Mouse (Mus musculus) spleen, postnatal 36 days (tissue): ENCODE results near the gene Agxt.

ENCODE experiments used
- DNase-seq, 2 experiments: peaks; one replicate each; pipeline ENCODE4 v3.0.0; 2022; ENCODE audit warnings: low spot score in 2 of 2, mixed read lengths in 1 of 2

The Agxt gene

DNA sequence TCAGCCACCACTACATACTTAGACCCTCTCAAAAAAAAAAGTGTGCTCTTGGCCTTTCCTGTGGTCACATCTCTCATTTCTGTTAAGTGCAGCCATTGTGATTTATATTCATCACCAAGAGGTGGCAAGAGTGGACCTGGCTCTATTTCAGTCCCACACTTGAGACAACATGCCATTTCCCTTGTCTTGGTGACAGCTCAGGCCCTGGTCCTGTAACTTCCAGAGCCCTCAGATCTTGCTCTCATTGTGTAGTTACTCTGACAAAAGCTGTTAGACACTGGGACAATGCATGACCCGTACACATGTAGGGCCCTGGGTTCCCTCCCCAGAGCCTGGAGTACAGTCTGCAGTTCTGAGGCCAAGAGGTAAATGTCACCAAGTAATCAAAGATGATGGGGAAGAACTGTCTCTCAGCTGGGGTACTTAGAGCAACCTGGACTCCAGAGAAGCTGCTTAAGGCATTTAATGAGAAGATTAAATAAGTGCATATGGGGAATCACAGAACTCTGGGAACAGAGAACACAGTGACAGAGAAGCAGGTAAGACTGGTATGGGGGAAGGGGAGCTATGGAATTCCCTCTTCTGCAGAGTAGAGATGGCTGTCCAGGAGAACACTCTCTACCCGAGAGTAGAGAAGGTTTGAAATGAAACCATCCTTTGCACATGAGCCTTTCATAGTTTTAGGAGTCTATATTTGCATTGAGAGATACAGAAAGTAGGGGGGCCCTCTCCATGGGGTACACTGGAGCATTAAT is 16.0 kb downstream of the Agxt start:
- no peak for DNase-seq

DNA sequence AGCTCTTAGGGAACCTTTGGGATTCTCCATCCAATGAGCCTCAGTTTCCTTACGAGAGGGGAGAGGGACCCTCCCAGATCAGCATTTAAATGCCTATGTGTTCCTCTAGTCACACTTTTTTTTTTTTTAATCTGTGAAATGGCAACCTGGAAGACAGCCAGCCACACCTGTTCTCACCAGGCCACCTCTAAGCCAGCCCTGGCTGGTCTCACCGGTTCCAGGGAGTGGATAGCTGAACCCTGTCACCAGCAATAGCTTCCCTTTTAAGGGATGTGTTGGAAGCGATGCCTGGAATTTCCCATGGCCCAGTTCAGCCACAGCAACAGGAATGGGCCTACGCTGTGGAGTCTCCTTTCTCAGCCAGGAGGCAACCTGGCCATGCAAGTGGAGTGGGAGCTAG is 22.5 kb downstream of the Agxt start:
- DNase-seq = no peak

GRCm38 (mm10) chr1:93158916-93159315 is 23.9 kb downstream of the Agxt start:
- DNase-seq = no peak

GRCm38 (mm10) chr1:93159566-93160500 is 24.8 kb downstream of the Agxt start:
- no peak for DNase-seq

GRCm38 (mm10) chr1:93160501-93161133 is 25.6 kb downstream of the Agxt start, which contains the start of gene 2310007B03Rik:
Gene 2310007B03Rik, minus strand, starts transcription at chr1:93160948.
- DNase-seq = no peak

DNA sequence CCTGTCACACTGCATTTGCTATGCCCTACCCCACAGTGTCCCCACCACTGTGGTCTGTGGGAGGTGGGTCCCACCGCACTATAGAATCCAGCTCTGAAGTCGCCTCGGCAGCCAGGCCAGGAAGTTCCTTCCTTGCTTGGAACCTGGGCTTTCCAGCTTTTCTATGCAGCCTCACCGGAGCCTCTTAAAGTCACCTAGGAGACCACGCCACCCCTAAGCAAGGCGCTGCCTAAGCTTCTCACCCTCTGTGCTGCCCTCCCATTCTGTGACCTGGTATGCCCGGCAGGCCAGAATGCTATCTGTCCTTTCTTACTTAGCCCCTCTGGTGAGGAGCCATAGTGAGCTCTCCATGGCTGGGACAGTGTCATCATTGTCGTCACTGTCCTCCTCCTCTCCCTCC is 26.3 kb downstream of the Agxt start:
- no peak for DNase-seq

GRCm38 (mm10) chr1:93161921-93162320 is 26.9 kb downstream of the Agxt start:
- DNase-seq = no peak

- DNase-seq = no peak
Measured at GRCm38 (mm10) chr1:93162588-93162987, 27.5 kb downstream of the Agxt start.

DNA sequence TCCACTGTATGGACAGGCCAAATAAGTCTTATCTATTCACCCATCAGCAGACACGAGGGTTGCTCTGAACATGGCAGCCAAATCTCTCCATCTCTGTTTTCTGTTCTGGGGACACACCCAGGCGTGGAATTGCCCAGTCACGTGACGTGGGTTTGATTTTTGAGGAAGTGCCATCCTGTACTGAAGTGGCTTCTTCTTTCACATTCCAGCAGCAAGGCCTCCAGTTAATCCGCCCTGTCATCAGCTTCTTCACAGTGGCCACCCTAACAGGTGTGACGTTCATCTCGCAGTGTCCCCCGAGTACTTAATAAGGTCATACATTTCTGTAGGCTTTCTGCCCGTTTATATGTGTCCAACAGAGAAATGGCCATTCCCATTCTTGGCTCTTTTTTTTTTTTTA is 30.4 kb downstream of the Agxt start:
- peak in 1 of 2 experiments; percentile 6 for DNase-seq

DNA sequence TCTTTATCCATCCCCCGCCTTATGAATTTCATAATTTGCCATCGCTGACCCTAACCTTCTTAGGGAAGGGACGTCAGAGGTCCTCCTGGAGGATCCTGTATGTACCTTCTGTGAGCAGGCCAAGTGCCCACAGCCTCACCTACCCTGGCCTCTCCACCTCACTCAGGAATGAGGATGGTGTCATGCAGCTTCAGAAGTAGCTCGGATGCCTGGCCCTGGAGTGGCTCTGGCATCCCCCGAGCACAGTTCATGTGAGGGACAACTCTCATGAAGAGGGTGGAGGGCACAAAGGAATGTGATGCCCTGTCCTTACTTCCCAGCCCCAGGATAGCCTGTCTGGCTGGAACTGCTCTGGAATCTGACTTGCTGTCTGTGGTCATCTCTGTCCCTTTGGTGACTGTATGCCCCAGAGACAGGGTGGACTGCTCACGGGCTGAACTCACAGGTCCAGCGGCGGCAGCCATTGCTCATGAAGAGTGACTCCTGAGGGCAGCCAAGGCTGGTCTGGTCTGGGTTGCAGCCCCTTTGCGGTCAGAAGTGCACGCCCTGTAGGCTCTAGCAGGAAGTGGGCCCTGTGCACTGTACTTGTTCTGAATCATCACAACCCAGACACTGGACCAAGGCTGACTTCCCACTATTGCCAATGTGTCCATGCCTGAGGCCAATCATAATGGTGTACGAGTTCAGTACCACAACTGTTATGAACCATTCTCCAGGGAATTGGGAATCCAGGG is 31.5 kb downstream of the Agxt start:
- no peak for DNase-seq

GRCm38 (mm10) chr1:93168295-93168775 is 33.3 kb downstream of the Agxt start, which contains the start of gene Crocc2:
Gene Crocc2, plus strand, starts transcription at chr1:93168725.
- no peak for DNase-seq

GRCm38 (mm10) chr1:93173665-93174064 is 38.6 kb downstream of the Agxt start:
- no peak for DNase-seq

DNA sequence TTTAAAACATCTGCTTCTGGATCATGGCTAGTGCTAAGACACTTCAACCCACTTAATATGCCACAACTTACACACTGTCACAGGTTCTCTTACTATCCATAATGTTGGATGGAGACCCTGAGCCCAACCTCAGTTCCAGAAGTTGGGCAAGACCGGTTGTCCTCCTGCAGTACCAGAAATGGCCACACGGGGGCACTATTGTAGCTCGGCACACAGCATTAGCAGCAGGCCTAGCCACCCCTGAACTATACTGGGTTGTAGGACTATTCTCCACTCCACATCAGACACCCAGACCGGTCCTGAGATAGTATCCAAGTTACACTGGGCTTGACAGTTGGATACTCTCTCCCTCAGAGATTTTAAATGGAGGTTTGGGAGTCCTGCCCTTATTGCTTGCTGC is 39.4 kb downstream of the Agxt start:
- peak; percentile 8 to 33 for DNase-seq

GRCm38 (mm10) chr1:93175849-93176248 is 40.8 kb downstream of the Agxt start:
- DNase-seq = no peak

GRCm38 (mm10) chr1:93176525-93177332 is 41.7 kb downstream of the Agxt start:
- DNase-seq = no peak

DNA sequence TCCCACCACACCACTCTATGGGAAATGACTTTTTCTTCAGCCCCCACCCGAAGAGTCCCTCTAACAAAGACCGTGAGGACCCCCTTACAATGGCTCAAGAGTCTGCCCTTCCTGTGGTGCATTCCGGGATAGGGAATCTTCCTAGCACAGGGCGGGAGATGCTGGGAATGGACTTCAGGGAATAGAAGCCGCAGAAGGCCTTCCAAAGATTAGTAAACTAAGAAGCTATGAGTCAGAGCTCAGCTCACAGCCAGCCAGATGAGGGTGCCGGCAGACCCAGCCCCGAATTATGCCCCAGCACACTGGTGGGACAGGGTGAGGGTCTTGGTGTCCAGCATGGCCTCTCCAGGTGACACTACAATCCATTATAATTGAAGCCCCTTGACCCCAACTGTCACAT is 47.2 kb downstream of the Agxt start:
- no peak for DNase-seq

DNA sequence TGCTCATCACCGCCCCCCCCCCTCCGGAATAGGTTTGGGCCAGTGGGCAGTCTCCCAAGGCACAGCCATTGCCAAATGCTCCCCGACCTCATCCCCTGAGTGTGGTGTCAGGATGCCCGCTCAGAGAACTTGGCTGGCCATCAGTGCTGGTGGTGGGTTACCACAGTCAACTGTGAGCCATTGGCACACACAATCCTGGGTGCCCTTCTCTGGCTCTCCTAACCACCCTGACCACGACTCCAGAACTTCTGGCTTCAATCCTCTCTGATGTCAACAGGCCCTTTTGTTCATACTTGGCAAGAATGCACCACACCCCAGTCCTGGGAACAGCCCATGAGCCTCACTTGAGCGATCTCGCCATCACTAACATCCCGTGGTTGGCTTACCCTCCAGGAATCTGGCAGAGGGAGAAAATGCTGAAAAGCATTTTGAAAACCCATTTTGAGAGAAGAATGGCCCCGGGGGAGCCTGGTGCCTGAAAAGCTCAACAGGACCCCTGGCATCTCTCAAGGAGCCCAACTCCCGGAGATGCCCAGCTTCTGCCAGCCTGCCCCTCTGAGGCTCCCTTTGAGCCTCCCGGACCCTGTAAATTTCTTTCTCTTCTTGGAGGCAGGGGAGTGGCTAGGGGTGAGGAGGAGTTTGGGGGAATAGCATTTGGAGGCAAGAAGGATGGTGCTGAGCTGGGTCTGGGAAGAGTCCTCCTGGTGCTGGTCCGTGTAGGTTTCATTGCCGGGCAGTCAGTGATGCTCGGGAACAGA is 49.2 kb downstream of the Agxt start:
- DNase-seq = no peak

- no peak for DNase-seq
Measured at GRCm38 (mm10) chr1:93190726-93191305, 55.8 kb downstream of the Agxt start.

DNA sequence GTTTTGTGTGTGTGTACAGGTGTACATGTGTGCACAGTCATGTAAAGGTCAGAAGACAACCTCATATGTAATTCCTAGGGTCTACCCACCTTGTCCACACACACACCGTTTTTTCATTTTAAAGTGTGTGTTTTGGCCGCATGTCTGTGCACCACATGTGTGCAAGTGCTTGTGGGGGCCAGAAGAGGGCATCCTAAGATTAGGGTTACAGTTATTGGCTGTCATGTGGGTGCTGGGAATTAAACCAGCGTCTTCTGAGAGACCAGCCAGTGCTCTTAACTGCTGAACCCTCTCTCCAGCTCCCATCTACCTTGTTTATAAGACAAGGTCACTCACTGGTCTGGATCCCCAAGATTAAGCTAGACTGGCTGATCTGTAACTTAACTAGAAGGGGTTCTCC is 59.9 kb downstream of the Agxt start:
- DNase-seq = no peak
